In the genomic region with DNA sequence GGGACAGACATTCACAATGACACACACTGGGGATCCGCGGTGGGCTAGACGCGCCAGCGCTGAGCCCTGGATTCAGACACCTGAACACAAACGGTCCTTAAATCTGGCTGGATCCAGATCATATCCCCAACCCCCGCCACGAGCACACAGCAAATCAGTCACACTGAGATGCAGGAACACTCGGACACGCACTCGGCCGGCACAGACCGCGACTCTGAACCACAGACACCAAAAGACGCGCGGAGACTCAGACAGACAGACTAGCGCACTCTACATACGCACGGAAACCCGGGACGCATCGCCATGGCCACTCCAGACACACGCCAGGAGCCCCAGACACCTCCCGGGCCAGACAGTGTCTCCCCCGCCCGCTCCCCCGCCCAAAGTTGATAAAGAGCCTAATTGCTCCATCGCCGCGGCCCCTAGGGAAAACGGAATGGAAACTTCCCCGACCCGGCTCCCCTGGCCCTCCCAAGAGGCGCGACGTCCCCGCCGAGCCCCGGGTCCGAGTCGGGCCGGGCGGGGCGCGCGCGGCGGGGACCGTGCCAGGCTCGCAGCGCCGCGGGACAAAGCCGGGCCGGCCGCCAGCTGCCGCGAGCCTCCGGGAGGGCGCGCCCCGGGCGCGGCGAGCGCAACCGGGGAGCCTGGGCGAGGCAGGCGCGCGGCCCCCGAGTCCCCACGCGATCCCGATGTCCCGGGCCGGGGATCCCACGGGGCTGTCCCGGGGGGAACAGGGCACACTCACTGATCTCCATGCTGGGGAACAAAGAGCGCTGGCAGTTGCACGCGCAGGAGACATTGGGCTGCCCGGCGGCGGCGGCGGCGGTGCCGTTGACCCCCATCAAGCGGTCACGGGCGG, we compare ENCODE assay signal across 8 mouse cellular contexts. TPM values are rescaled to one million over a fixed set of nuclear protein-coding genes. Genes with fewer than 3 reads are reported as not detected.
DNase-seq lines count a peak whose midpoint lies in the region; ATAC-seq and TF ChIP-seq lines count a peak whose summit lies in the region.

No protein-coding gene starts in this region.

- peak overlapping the region; percentile 93 for H3K4me2 ChIP-seq in forebrain, embryonic 14.5 days (ENCODE audit: low read length)
- peak overlapping the region; percentile 82 for H3K4me2 ChIP-seq in hindbrain, embryonic 12.5 days (replicated peaks)
- H3K4me2 ChIP-seq in limb, embryonic 15.5 days = peak overlapping the region; percentile 72

- DNase-seq in layer of hippocampus, adult 11-12 months (ENCODE audit: low spot score) = peak; percentile 37
- no peak for DNase-seq in layer of hippocampus, postnatal 14 days (ENCODE audit: low spot score in 2 of 2)
- peak; percentile 55 for DNase-seq in forebrain, embryonic 14.5 days (ENCODE audit: low spot score)
- DNase-seq in naive thymus-derived CD4-positive, alpha-beta T cell, adult 2 months (ENCODE audit: low read depth) = peak; percentile 62
- no peak for DNase-seq in spleen, postnatal 36 days (ENCODE audit: low spot score in 2 of 2)

- TF ChIP-seq CTCF in bone marrow macrophage, adult 2 months (IDR thresholded peaks at IDR 0.05; ENCODE audit: low read depth, low read length) = no peak

- peak; percentile 17 for ATAC-seq in forebrain, embryonic 14.5 days
- peak; percentile 17 for ATAC-seq in hindbrain, embryonic 12.5 days (ENCODE audit: low FRiP score)
- ATAC-seq in limb, embryonic 15.5 days (ENCODE audit: insufficient number of reproducible peaks, low FRiP score, low TSS enrichment, low read depth) = no peak

- peak overlapping the region; percentile 99 for H3K9ac ChIP-seq in forebrain, embryonic 14.5 days (ENCODE audit: low read length)
- H3K9ac ChIP-seq in hindbrain, embryonic 12.5 days = peak overlapping the region; percentile 96
- peak overlapping the region; percentile 98 for H3K9ac ChIP-seq in limb, embryonic 15.5 days

- under 1% methylated on average over 77 of the region's 93 CpGs for WGBS in forebrain, embryonic 14.5 days
- WGBS in hindbrain, embryonic 12.5 days = under 1% methylated on average over 93 of the region's 93 CpGs
- under 1% methylated on average over 92 of the region's 93 CpGs for WGBS in limb, embryonic 15.5 days

- H3K27me3 ChIP-seq in forebrain, embryonic 14.5 days (replicated peaks; ENCODE audit: control insufficient read depth, insufficient read depth, low read length) = no peaks in the 10 kb centered on the region
- no peaks in the 10 kb centered on the region; the same call in 1 of the 2 replicates for H3K27me3 ChIP-seq in hindbrain, embryonic 12.5 days
- no peaks in the 10 kb centered on the region for H3K27me3 ChIP-seq in limb, embryonic 15.5 days

- H3K36me3 ChIP-seq in forebrain, embryonic 14.5 days (ENCODE audit: control insufficient read depth, insufficient read depth, low read length) = no peaks in the 10 kb centered on the region
- H3K36me3 ChIP-seq in hindbrain, embryonic 12.5 days = no peaks in the 10 kb centered on the region
- H3K36me3 ChIP-seq in limb, embryonic 15.5 days = no peaks in the 10 kb centered on the region

- H3K4me3 ChIP-seq in bone marrow macrophage, adult 2 months (ENCODE audit: insufficient read depth, low read length) = peak overlapping the region; percentile 58
- peak overlapping the region; percentile 94 for H3K4me3 ChIP-seq in forebrain, embryonic 14.5 days (ENCODE audit: low read depth, low read length)
- H3K4me3 ChIP-seq in hindbrain, embryonic 12.5 days = peak overlapping the region; percentile 70
- H3K4me3 ChIP-seq in limb, embryonic 15.5 days = peak overlapping the region; percentile 96

- no peak overlapping the region for H3K27ac ChIP-seq in bone marrow macrophage, adult 2 months (ENCODE audit: insufficient read depth, low read depth, low read length)
- peak overlapping the region; percentile 93 for H3K27ac ChIP-seq in forebrain, embryonic 14.5 days (ENCODE audit: low read depth, low read length)
- peak overlapping the region; percentile 83 for H3K27ac ChIP-seq in hindbrain, embryonic 12.5 days
- peak overlapping the region; percentile 91 for H3K27ac ChIP-seq in limb, embryonic 15.5 days

- no peak for TF ChIP-seq POLR2A in bone marrow macrophage, adult 2 months (IDR thresholded peaks at IDR 0.05; ENCODE audit: borderline replicate concordance, low read depth, low read length)

- H3K4me1 ChIP-seq in bone marrow macrophage, adult 2 months (ENCODE audit: control insufficient read depth, insufficient read depth, low read length) = no peaks in the 10 kb centered on the region
- peaks cover 44% of the 10 kb centered on the region for H3K4me1 ChIP-seq in forebrain, embryonic 14.5 days (ENCODE audit: control insufficient read depth, insufficient read depth, low read length)
- peaks cover 50% of the 10 kb centered on the region for H3K4me1 ChIP-seq in hindbrain, embryonic 12.5 days
- peaks cover 66% of the 10 kb centered on the region for H3K4me1 ChIP-seq in limb, embryonic 15.5 days

- no peaks in the 10 kb centered on the region for H3K9me3 ChIP-seq in forebrain, embryonic 14.5 days (replicated peaks; ENCODE audit: control insufficient read depth, low read length)
- H3K9me3 ChIP-seq in hindbrain, embryonic 12.5 days (replicated peaks) = no peaks in the 10 kb centered on the region
- H3K9me3 ChIP-seq in limb, embryonic 15.5 days = no peaks in the 10 kb centered on the region

RNA-seq across cellular contexts. Expression of a gene that starts 0.8 kb away (rescaled TPM):
- total RNA-seq in layer of hippocampus, postnatal 14 days (2021) = 10 to 100 TPM; 28.6 to 35.0 TPM
- 0.35 and 1.5 TPM in 2 replicates for polyA plus RNA-seq in bone marrow macrophage, adult 2 months (2012; ENCODE audit: insufficient read depth, insufficient read length, missing spikeins)
- 6.9 and 8.8 TPM in 2 replicates for polyA plus RNA-seq in forebrain, embryonic 14.5 days (2014; fragmentation: Nextera tagmentation; extraction: Ambion mirVana)
- polyA plus RNA-seq in hindbrain, embryonic 12.5 days (2016; fragmentation: Nextera tagmentation; extraction: Ambion mirVana) = 5.6 and 6.3 TPM in 2 replicates
- 6.3 and 8.4 TPM in 2 replicates for polyA plus RNA-seq in limb, embryonic 15.5 days (2015; fragmentation: Nextera tagmentation; extraction: Ambion mirVana)

RNA-seq across cellular contexts. Expression of a gene that starts 56.8 kb away (rescaled TPM):
- not detected for total RNA-seq in layer of hippocampus, postnatal 14 days (2021)
- 58.1 and 68.4 TPM in 2 replicates for polyA plus RNA-seq in bone marrow macrophage, adult 2 months (2012; ENCODE audit: insufficient read depth, insufficient read length, missing spikeins)
- not detected in 2 replicates for polyA plus RNA-seq in forebrain, embryonic 14.5 days (2014; fragmentation: Nextera tagmentation; extraction: Ambion mirVana)
- 0.28 TPM in 1 of 2 replicates, not detected in the other for polyA plus RNA-seq in hindbrain, embryonic 12.5 days (2016; fragmentation: Nextera tagmentation; extraction: Ambion mirVana)
- 0.64 and 0.88 TPM in 2 replicates for polyA plus RNA-seq in limb, embryonic 15.5 days (2015; fragmentation: Nextera tagmentation; extraction: Ambion mirVana)

Comparison
In these comparisons a context has a peak if more than half of its experiments do, and no peak if none do; other contexts are left out.
1. DNase-seq: peak in layer of hippocampus, adult 11-12 months (single experiment), forebrain, embryonic 14.5 days (single experiment) and naive thymus-derived CD4-positive, alpha-beta T cell, adult 2 months (single experiment); none in layer of hippocampus, postnatal 14 days (0 of 2) and spleen, postnatal 36 days (0 of 2).
2. RNA of a gene that starts 56.8 kb away (polyA plus RNA-seq): 58.1 to 68.4 TPM in bone marrow macrophage, adult 2 months; 0.64 to 0.88 TPM in limb, embryonic 15.5 days, 0.28 TPM in hindbrain, embryonic 12.5 days and not detected in forebrain, embryonic 14.5 days; every median in the first group is over 10 times any median in the second.
3. Peak in every context shown above with its lines, with median percentiles within 50 percentile points of each other: H3K4me3 ChIP-seq, H3K4me2 ChIP-seq and H3K9ac ChIP-seq.